8 mouse cellular contexts compared by ENCODE assay signal in the genomic region with DNA sequence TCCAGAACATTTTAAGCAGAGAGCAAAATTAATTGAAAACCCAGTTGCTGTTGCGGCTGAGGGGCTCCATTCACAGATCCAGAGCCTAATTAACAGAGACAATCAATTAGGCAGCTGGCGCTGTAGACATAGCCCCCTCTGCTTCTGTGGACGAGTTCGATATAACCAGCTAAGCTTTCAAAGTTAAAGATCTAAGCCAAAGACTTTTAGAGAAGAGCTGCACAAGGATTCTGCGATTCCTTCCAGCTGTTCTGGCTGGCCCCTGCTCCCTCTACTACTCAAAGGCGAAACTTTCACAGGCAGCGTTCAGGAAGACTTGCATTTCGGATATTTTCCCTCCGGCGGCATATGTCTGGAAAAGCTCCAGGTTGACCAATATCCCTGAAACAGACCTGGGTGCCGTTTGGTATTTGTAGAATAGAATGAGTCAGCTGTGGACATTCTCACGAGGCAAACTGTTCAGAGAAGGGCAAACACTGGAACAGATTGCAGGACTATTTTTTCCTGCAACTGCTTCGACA. TPM values are rescaled to one million over a fixed set of nuclear protein-coding genes. Genes with fewer than 3 reads are reported as not detected.
DNase-seq lines count a peak whose midpoint lies in the region; ATAC-seq and TF ChIP-seq lines count a peak whose summit lies in the region.

No protein-coding gene starts in this region.

- H3K4me2 ChIP-seq in kidney, postnatal 0 days (ENCODE audit: low read length), result no peak overlapping the region
- peak overlapping the region; percentile 40; the same call in 1 of the 2 replicates for H3K4me2 ChIP-seq in lung, postnatal 0 days (replicated peaks; ENCODE audit: low read depth, low read length)

- no peaks in the 10 kb centered on the region for H3K27me3 ChIP-seq in kidney, postnatal 0 days (ENCODE audit: insufficient read depth, low read length)
- H3K27me3 ChIP-seq in lung, postnatal 0 days (replicated peaks; ENCODE audit: insufficient read depth, low read length), result no peaks in the 10 kb centered on the region

- DNase-seq in kidney, postnatal 0 days (ENCODE audit: low spot score), result no peak
- DNase-seq in kidney, adult 18-20 months, result no peak
- DNase-seq in adipocyte (ENCODE audit: low spot score), result peak; percentile 80
- DNase-seq in lung, postnatal 0 days (ENCODE audit: low spot score), result peak; percentile 78
- no peak for DNase-seq in layer of hippocampus, adult 9-10 months (ENCODE audit: low spot score)
- DNase-seq in heart, adult 18-20 months, result no peak
- DNase-seq in left cerebral cortex, adult 8-10 months (ENCODE audit: low spot score in 2 of 2), result no peak

- H3K9me3 ChIP-seq in kidney, postnatal 0 days (replicated peaks; ENCODE audit: low read length), result no peaks in the 10 kb centered on the region
- no peaks in the 10 kb centered on the region for H3K9me3 ChIP-seq in lung, postnatal 0 days (ENCODE audit: low read length)

- TF ChIP-seq POLR2A in embryonic fibroblast, embryonic 13.5 days (IDR thresholded peaks at IDR 0.05; ENCODE audit: low read depth, low read length), result no peak

- no peak for TF ChIP-seq CTCF in kidney, postnatal 0 days (IDR thresholded peaks at IDR 0.05; ENCODE audit: low read depth)
- no peak for TF ChIP-seq CTCF in embryonic fibroblast, embryonic 13.5 days (IDR thresholded peaks at IDR 0.05; ENCODE audit: borderline replicate concordance, insufficient read depth, low read length)
- TF ChIP-seq CTCF in lung, postnatal 0 days (IDR thresholded peaks at IDR 0.05), result no peak

- 39% methylated on average over 13 of the region's 13 CpGs for WGBS in kidney, postnatal 0 days
- 29% methylated on average over 13 of the region's 13 CpGs for WGBS in lung, postnatal 0 days

- H3K4me3 ChIP-seq in kidney, postnatal 0 days (replicated peaks; ENCODE audit: low read depth, low read length), result no peak overlapping the region
- no peak overlapping the region for H3K4me3 ChIP-seq in embryonic fibroblast, embryonic 13.5 days (ENCODE audit: insufficient read depth, low read length)
- H3K4me3 ChIP-seq in lung, postnatal 0 days (ENCODE audit: low read depth, low read length), result peak overlapping the region; percentile 3; the same call in 1 of the 2 replicates

- 0 out of 2 replicates have a peak, but pooled peaks cover 4% of the 10 kb centered on the region for H3K4me1 ChIP-seq in kidney, postnatal 0 days (replicated peaks; ENCODE audit: insufficient read depth, low read length)
- peaks cover 6% of the 10 kb centered on the region for H3K4me1 ChIP-seq in embryonic fibroblast, embryonic 13.5 days (ENCODE audit: control insufficient read depth, insufficient read depth, low read length)
- peaks cover 14% of the 10 kb centered on the region; the same call in 1 of the 2 replicates for H3K4me1 ChIP-seq in lung, postnatal 0 days (ENCODE audit: insufficient read depth, low read depth, low read length)

- TF ChIP-seq EP300 in lung, postnatal 0 days (IDR thresholded peaks at IDR 0.05), result peak; percentile 46; the same call in 1 of the 2 replicates

- H3K9ac ChIP-seq in kidney, postnatal 0 days (ENCODE audit: low read depth, low read length), result no peak overlapping the region
- H3K9ac ChIP-seq in lung, postnatal 0 days (replicated peaks; ENCODE audit: low read depth), result 0 out of 2 replicates have a peak overlapping the region, but pooled peaks have one; percentile 19

- H3K36me3 ChIP-seq in kidney, postnatal 0 days (ENCODE audit: insufficient read depth, low read length), result no peaks in the 10 kb centered on the region
- H3K36me3 ChIP-seq in lung, postnatal 0 days (ENCODE audit: insufficient read depth, low read length), result no peaks in the 10 kb centered on the region

- ATAC-seq in kidney, postnatal 0 days (replicated peaks; ENCODE audit: low FRiP score, low read depth), result no peak
- peak; percentile 77 for ATAC-seq in lung, postnatal 0 days

- peak overlapping the region; percentile 3; the same call in 1 of the 2 replicates for H3K27ac ChIP-seq in kidney, postnatal 0 days
- peak overlapping the region; percentile 70 for H3K27ac ChIP-seq in embryonic fibroblast, embryonic 13.5 days (ENCODE audit: insufficient read depth, low read length)
- peak overlapping the region; percentile 85 for H3K27ac ChIP-seq in lung, postnatal 0 days (ENCODE audit: low read length)

RNA-seq across cellular contexts. Expression of gene Dhx40, which starts 45.0 kb away (rescaled TPM):
- 30.7 and 33.3 TPM in 2 replicates for polyA plus RNA-seq in kidney, postnatal 0 days (2015; fragmentation: Nextera tagmentation; extraction: Ambion mirVana)
- 33.7 and 38.9 TPM in 2 replicates for polyA plus RNA-seq in embryonic fibroblast, embryonic 13.5 days (2011; ENCODE audit: insufficient read length, low read depth, missing spikeins)
- 18.9 and 20.7 TPM in 2 replicates for polyA plus RNA-seq in lung, postnatal 0 days (2015; fragmentation: Nextera tagmentation; extraction: Ambion mirVana)
- total RNA-seq in heart, adult 18-20 months (2021), result 10 to 100 TPM; 15.0 to 16.8 TPM
- 10 to 100 TPM; 20.0 to 23.2 (median 20.8) TPM for total RNA-seq in left cerebral cortex, adult 8-10 months (2022)

Comparison
In these comparisons a context has a peak if more than half of its experiments do, and no peak if none do; other contexts are left out.
1. DNase-seq: peak in adipocyte (single experiment) and lung, postnatal 0 days (single experiment); none in kidney, postnatal 0 days (single experiment), kidney, adult 18-20 months (single experiment), layer of hippocampus, adult 9-10 months (single experiment), heart, adult 18-20 months (0 of 2) and left cerebral cortex, adult 8-10 months (0 of 2).
2. H3K27ac ChIP-seq: peak in every context shown above with its lines; median percentile 85 in lung, postnatal 0 days; 70 in embryonic fibroblast, embryonic 13.5 days; 3 in kidney, postnatal 0 days.